Mouse (Mus musculus): ENCODE measurements around the gene Hdac4.

Gene Hdac4

DNA sequence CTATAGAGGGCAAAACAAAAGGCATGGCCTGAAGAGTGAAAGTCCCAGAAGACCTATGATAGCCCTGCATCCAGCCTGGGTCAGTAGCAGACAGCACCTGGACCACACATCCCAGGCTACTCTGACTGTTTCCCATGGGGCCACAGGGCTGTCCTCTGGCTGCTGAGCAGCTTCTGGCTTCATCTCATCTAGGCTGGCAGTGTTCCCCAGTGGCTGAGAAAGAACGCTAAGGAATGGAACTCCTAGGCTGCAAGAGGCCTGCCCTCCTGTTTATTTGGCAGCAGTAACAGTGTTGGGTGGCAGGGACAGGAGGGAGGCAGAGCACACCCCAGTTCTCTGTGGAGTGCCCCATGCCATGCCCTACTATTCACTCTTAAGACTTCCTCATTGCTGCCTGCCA is 228.5 kb downstream of the Hdac4 start:
- peak; percentile 91 for DNase-seq (ENCODE audit: low spot score)

DNA sequence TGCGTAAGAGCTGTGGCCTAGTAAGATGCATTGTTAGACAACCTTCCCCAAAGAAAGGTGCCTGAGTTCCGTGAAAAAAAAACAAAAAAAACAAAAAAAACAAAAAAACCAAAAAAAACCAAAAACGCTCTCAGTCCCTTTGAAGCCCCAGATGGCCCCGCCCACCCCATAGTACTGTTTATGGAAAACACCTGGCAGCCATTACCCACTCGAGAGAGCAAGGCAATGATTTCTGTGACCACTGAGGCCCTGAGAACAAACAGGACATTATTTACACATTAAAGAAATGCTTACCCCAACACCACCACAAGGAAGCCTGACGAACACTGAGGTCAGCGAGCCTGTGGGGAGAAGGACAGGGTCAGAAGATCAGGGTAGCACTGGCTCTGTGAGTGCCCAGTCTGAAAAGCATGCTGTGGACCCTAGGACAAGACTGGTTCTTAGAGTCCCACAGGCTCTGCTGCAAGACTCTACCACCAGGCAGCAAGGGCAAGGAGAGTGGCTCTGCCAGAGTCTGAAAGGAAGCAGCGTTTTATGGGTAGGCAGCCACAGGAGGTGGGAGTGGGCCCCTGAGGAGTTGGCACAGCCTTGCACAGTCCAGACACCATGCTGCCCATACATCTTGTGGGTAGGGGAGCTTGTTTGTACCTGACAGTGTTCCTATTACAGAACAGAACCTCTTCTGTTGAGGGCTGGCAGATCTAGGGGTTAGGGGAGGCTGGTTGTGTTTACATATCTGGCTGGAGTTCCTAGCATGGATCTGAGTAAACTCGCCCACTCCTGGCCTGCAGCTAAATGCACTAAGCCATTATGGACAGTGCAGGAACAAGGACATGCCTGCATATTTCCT is 230.8 kb downstream of the Hdac4 start:
- DNase-seq (ENCODE audit: low spot score), result no peak

DNA sequence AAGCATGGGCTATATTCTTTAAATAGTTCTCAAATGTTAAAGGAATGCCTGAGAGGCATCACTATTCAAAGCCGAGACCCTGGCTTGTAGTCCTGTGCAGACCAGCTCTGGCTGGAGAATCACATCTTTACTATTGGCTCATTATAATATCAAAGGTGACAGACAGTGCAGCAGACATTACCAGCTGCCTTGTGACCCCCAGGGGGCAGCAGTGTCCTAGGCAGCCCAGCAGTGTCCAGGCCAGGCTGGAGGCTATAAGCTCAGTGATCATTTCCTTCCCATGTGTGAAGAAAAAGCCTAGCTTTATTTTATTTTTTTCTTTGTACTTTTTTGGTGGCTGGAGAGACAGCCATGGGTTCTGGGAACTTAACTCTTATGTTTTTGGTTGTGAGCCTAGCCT is 233.2 kb downstream of the Hdac4 start:
- DNase-seq (ENCODE audit: low spot score), result peak; percentile 62

DNA sequence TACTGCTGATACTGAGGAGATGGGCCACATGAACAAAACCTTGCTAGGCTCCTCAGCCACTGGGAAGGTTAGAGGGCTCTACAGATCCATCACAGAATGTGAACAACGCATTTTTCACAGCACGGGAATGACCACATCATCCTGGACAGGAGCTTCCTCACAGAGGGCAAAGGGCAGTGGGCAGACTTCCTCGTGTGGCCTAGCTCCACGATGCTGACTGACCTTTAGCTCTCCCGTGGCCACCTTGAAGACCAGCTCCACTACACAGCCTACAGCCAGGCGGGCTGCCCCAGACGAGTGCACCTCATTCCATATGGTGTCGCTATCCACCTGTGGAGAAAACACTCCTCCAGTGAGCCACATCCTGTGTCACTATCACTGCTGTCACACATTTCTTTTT is 234.3 kb downstream of the Hdac4 start:
- no peak for DNase-seq (ENCODE audit: low spot score)

DNA sequence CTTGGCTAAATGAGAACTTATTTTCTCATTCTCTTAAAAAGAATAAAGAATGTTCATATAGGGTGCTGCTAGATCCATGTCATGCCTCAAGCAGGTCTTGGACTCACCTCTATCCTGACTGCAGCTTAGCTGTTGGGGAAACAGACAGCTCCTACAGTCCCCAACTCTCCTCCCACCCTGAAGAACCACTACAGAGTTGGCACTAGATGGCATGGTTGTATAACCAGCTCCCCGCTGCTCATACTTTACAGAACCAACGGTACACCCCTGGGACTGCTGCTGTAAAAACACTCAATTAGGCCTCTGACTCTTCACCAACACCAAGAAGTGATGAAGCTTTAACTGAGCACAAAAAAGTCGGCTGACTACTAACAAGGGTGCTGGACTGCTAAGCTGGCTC is 235.6 kb downstream of the Hdac4 start:
- no peak for DNase-seq (ENCODE audit: low spot score)

DNA sequence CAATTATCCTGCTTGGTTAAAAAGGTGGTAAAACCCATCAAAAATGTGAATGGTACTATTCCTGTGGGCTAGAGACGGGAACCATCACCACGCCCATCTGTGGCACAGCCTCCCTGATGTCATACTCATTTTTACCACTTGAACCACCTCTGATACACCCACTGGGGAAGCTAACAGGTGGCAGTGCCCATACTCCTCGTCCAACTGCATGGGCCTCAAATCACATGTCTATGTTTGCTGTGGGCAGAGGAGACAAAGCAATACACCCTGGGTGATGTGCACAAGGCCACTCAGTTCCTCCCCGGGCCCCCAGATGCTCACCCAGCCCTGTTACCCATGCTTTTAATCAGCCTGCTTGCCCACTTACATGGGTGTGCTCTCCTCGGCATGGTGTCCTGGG is 236.5 kb downstream of the Hdac4 start:
- no peak for DNase-seq (ENCODE audit: low spot score)

DNA sequence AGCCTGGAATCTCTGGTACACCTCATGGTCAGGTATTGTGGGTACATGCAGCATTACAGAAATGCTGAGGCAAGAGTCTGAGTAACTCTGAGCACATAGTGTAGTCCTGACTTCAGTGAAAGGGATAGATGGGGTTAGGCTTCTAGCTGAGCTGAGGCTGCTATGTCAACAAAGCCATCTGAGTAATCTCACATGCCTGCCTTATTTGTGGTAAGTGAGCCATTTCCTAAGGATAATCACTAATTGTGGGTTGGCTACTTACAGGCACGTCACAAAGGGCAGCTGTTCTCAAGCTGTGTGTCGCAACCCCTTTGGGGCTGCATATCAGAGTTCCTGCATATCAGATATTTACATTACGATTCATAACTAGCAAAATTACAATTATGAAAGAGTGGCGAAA is 239.3 kb downstream of the Hdac4 start:
- DNase-seq (ENCODE audit: low spot score), result no peak

DNA sequence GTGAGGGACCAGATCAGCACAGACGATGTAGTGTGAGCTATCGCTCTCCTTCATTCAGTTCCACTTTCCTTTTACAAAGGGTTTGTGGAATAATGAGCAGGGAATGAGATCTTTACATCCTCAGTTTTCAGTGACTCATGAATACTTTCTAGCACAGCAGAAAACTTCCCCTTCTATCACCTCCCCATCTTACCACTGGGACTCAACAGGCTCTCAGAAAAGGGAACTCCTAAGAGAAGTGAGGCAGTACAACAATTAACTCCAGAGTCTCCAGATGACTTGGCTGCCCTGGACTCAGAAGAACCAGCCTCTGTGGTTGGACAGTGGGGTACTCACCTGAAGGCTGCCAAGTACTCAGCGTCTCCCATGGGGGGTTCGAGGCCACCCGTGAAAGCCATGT is 240.5 kb downstream of the Hdac4 start:
- DNase-seq (ENCODE audit: low spot score), result no peak

DNA sequence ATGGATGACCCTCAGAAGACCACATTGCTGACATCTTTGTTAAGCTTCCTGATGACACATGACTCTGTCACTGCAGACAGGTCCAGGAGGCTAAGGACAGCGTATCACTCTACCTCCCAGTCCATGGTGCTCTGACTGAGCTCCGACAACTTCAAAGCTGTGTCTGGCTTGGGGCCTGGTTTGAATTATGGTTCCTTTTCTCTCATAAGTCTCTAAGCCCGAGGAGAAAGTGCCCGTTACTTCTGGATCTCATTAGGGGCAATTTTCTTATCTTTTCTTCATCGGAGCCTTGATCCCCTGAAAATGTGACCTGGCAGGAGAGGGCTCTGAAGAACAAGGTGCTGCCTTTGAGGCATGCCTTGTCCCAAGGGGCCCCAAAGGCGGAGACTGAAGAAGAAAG is 242.6 kb downstream of the Hdac4 start:
- no peak for DNase-seq (ENCODE audit: low spot score)

DNA sequence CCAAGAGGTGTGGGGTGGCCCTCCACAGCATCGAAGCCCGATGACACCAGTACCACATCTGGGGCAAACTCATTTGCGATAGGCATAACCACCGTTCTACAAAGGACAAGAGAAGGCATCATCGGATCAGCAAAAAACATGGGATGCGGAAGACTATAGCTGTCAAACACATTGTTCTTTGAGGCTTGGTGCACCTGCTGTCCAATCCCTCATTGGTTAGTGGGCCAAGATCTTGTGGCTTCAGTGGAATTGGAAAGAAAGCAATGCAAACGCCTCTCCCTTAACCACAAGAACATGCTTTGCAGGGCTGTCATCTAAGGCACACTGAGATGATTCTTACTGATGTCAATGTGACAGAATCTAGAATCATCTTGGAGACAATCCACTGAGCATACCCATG is 248.1 kb downstream of the Hdac4 start:
- no peak for DNase-seq (ENCODE audit: low spot score)

DNA sequence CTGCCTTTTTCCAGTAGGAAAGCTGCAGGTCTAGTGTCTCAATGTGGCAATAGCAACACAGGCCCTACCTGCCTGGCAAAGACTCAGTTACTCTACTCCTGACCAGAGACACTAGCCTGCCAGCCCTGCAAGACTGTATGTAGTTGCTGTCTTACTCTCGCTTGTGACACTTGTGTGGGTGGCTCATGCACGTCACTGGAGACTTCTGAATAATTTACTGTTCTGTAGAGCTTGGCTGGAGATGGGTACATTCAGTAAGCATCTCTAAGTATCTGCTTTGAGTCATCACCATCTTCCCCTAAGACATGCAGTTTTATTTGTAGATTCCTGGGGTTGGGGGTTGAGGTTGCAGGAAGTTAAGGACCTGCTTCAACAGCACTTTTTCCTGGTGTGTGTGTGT is 252.9 kb downstream of the Hdac4 start:
- DNase-seq (ENCODE audit: low spot score), result no peak

DNA sequence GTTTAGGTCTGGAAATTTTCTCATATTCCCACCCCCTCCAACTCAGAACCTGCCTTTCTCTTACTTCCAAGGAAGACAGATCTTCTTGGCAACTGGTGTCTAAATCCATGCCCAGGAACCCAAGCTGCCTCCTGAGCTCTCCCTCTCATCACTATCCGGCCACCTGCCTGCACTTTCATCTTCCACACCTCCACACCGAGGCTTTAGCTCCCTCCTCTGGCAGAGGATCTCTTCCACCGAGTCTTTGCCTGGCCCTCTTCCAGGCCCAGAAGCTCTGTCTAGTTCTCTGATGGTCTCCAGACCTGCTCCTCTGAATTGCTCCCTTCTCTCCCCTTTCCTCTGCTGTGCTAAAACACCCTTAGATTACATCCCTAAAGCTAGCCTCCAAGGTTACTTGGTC is 253.5 kb downstream of the Hdac4 start:
- no peak for DNase-seq (ENCODE audit: low spot score)

DNA sequence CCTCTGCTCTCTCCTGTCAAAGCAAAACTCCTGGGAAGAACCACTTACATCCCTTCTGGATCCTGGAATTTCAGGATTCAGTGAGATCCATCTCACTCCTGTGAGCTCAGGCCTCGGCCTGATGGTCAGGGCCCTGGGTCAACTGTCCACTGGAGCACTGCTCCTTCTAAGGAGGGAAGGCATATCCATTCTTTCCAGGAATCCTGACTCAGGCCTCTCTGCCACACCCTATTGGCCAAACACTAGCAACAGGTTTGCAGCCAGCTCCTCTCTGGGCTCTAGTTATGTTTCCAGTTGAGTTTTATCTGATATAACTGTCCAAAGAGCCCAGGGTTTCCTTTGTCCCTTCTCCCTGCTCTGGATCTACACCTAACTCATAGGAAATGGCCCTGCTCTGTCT is 254.4 kb downstream of the Hdac4 start:
- DNase-seq (ENCODE audit: low spot score), result no peak

DNA sequence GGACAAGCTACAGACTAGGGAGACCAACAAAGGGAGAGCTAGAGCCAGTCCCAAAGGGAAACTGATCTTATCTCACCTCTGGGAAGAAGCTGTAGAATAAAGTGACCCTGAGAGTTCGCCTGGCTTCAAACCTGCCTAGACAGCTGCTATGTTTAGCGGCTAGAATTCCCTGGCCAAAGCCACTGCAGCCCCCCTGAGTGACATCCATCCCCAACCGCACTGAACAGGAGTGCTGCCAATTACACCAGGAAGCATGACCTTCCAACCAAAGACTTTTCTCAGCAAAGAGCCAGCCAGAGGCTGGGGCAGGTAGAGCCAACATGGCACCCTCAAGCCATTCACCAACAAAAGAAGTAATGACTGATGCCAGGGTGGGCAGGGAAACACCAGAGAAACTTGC is 260.3 kb downstream of the Hdac4 start:
- DNase-seq (ENCODE audit: low spot score), result no peak

DNA sequence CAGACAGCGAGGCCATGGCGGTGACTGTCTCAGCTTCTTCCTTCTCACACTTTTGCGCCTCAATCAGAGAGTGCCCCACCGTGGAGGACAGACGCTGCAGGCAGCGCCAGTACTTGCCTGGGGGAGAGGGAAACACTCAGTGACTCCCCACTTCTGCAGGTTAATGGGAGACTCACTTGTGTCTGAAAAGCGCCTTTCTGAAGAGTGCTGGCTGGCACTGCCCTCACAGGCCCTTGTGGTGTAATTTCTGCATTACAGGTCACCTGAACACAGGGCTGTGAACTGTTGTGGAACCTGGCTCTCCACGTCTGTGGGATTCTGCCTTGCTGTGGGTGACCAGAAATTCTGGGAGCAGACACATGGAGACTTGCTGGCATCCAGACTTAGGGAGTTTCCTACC is 261.8 kb downstream of the Hdac4 start:
- no peak for DNase-seq (ENCODE audit: low spot score)

DNA sequence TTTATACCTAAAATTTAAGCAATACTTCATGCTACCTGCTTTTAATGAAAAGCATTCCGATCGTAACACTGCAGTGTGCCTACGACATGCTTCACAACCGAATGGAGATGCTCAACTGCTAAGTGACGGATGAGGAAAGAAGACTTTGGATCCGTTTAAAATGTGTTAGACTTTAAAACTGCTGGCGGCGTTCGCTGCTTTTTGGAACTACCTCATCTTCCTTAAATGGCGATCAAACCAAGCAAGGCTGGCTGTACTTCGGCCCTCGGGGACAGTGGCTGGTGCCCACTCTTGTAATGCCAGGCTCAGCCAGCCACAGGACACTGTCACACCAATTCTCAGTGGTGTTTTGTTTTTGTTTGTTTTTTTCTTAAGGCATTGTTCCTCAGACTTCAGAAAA is 263.3 kb downstream of the Hdac4 start:
- no peak for DNase-seq (ENCODE audit: low spot score)

DNA sequence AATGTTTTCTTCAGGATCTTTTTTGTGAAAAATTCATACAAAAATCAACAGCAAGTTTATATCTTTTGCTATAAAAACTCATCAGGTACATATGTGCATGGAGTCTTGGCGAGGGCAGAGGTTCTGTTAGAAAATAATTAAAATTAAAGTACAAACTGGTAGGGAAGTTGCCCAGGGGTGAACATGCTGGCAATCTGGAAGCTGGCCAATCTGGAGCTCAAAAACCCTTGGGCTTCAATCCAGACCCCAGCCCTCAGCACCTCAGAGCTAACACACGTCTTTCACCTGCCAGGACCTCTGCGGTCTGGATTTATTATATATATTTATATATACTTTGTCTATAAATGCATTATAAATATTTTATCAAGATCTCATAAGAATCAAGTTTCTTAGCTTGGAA is 263.7 kb downstream of the Hdac4 start:
- DNase-seq (ENCODE audit: low spot score), result no peak

DNA sequence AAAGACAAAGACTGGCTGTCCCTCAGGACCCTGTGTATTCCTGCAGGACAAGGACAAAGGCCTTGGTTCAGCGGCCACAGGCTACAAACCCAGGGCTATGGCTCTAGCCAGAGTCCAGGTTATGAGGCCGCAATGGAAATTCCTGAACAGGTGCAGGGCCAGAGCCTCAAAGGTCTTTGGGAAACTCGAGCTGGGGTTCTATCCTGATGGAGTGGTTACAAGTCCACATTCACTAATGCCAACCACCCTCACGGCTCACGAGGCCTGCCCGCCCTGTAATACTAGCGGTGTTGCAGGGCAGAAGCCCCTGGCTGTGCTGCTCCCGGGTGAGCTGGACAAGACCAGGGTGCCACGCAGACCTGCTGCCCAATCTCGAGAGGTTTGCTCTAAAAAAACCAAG is 264.3 kb downstream of the Hdac4 start:
- DNase-seq (ENCODE audit: low spot score), result no peak

DNA sequence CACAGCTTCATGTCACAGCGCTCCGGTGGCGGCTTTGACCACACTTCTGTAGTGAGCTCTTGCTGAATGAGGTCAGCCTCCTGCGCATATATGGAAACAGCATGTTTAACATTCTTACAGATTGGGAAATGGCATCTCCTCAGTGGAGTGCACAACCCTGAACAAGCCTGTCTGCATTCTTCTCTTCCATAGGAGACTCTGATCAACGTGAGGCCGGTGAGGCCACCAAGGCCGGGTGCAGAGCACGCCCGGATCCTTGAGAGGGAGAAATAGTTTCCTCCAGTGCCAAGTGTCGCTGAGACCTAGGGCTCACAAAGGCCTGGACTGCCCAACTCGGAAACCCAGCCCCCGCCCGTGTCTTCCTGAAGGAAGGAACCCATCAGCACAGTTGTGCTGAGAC is 266.4 kb downstream of the Hdac4 start:
- DNase-seq (ENCODE audit: low spot score), result no peak

DNA sequence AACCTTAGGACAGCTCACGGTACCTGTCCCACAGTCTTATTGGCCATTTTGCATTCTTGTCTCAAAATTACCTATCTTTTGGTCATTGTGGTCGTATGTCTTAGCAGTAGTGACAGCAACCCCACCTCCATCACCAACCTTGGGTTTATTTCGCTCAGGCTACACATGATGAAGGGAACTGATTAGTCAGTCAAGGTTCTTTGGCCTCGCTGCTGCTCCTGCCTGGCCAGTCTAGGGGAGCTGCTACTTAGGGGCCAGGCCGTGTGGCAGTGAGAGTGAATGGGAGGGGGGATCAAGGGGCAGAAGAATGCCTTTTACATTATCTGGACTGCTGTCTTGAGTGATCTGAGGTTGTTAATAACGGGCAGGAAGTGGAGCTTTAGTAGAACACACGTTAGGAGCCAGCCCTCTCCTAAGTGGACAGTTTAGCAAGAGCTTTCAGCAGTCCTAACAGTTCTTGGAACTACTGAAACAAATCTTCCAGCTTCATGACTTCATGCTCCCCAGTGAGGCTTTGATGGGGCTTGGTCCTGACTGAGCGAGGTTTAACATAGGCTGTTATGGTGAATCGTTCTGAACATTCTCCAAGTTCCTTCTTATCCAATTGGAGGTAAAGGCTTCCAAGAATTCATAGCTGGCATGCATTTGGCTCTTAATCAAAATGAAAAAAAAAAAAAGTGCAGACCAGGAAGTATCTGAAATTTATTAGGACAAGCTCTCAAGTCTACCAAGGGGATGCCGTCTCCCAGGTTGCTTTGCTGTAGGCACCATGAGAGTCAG is 267.8 kb downstream of the Hdac4 start:
- DNase-seq (ENCODE audit: low spot score), result peak; percentile 37

DNA sequence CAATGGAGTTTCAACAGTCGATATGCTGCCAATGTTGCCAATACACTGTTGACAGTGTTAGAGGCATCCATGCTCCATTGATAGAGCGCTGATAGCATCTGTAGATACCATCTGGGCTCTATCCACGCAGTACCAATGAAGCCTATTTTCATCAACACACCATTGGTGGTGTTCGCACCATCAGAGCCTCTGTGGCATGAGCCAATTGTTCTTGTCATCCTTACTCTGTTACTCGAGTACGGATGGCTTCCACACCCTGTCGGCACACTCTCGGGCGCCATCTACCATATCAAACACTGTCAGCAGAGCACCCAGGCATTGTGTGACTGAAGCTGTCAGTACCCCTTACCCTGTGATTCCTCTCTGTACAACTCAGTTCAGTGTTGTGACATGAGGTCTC is 271.9 kb downstream of the Hdac4 start:
- no peak for DNase-seq (ENCODE audit: low spot score)

DNA sequence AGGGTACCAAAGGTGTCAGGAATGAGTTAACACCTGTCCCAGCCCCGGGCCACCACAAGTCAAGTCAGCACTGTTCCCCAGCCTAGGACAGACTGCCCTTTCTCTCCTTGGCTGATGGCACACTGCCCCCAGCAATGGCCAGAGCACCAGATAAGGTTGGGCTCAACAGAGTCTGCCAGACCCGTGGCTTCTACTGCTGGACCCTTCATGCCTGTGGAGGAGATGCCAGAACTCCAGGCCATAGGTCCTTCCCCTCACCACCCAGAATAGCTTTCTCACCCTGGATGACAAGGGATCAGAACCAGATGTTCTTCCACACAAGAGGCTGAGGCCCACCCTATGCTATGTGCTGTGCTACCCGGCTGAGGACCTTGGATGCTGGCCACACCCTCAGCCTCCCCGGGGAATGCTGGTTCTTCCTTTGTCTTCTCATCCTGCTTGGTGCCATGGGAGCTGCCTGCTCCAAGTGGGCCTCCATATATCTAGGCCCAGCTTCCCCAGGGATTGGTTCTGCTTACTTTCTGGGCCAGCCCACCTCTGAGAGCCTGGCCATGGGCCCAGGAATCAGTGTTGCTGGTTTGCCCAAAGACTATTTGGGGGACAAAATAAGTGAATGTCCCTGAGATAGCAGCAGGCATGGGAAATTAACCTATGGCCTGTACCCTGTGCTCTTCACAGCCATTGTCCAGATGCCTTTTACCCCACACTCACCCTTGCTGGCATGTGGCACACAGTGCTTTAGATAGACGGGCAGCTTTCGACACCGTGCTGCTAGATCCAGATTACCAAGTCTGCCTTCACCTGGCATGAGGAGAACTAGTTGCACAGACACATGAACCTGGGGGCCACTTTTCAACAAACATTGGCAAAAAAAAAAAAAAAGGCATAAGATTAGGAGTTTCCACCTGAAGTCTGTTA is 273.0 kb downstream of the Hdac4 start:
- DNase-seq (ENCODE audit: low spot score), result no peak

DNA sequence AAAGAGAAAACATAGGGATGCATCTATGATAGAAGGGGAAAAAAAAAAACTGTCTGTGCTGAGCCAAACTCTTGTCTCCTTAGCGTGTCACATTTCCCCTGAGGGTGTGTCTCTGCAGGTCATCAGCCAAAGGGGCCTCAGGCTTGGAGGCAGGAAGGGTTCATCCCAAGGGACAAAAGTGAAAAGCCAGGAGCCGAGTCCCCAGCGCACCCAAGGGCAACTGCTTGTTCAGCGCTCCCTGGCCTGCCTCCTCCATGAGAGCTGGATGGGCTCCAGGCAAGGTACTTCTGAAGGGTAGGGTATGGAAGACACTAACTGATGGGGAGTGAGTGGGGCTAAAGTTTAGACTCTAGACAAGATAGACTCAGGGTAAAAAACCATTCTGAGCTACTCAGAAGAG is 273.8 kb downstream of the Hdac4 start:
- no peak for DNase-seq (ENCODE audit: low spot score)
